Mouse (Mus musculus) midbrain, embryonic 12.5 days (tissue): ENCODE data around the gene Zfp646. TPM values are rescaled to one million over a fixed set of nuclear protein-coding genes. Genes with fewer than 3 reads are reported as not detected.

Experiments used
- ATAC-seq: fragments of 200-750 bp; cut with Nextera tagmentation; 2 replicates; pipeline ENCODE4 v1.8.0; 2017; ENCODE audit warnings: low read depth, moderate TSS enrichment, moderate library complexity; ENCODE audit not compliant: low FRiP score
- H3K27ac ChIP-seq: fragments of 300-500 bp; sonication (generic); replicated peaks from 2 replicates; pipeline ENCODE4 v1.5.1; 2016; ENCODE audit warnings: mild to moderate bottlenecking
- H3K27me3 ChIP-seq: fragments of 300-500 bp; sonication (generic); 2 replicates; pipeline ENCODE4 v1.6.1; 2016; ENCODE audit warnings: mild to moderate bottlenecking
- H3K36me3 ChIP-seq: fragments of 300-500 bp; sonication (generic); 2 replicates; pipeline ENCODE4 v1.6.1; 2016
- H3K4me1 ChIP-seq: fragments of 300-500 bp; sonication (generic); 2 replicates; pipeline ENCODE4 v1.6.1; 2016
- H3K4me2 ChIP-seq: fragments of 300-500 bp; sonication (generic); replicated peaks from 2 replicates; pipeline ENCODE4 v1.6.1; 2016; ENCODE audit warnings: mild to moderate bottlenecking, moderate library complexity
- H3K4me3 ChIP-seq: fragments of 300-500 bp; sonication (generic); 2 replicates; pipeline ENCODE4 v1.5.1; 2016; ENCODE audit warnings: mild to moderate bottlenecking
- H3K9ac ChIP-seq: fragments of 300-500 bp; sonication (generic); replicated peaks from 2 replicates; pipeline ENCODE4 v1.6.1; 2016; ENCODE audit warnings: mild to moderate bottlenecking, moderate library complexity
- H3K9me3 ChIP-seq: fragments of 300-500 bp; sonication (generic); 2 replicates; pipeline ENCODE4 v1.6.1; 2016; ENCODE audit warnings: mild to moderate bottlenecking
- WGBS: fragments of 180-500 bp; shearing (Covaris S2); methylation state at CpG from one replicate; pipeline ENCODE4 v1.1.7; 2016; 5-methylcytosine and 5-hydroxymethylcytosine counted together
- polyA plus RNA-seq: library from polyadenylated mRNA; unstranded; fragments of >200 nt; fragmentation: Nextera tagmentation; extraction: Ambion mirVana; gene quantifications from 2 replicates; pipeline ENCODE4 v1.2.1, GENCODE M21; 2016

Zfp646 gene
- polyA plus RNA-seq, 1 experiment from 2014 or later = 22.5 TPM

GRCm38 (mm10) chr7:127866434-127866833, 9.6 kb upstream of the Zfp646 start:
- no peak for ATAC-seq
- 93% methylated on average over 12 of the region's 12 CpGs for WGBS
- peaks cover 53% of the 10 kb centered on the region for H3K36me3 ChIP-seq

GRCm38 (mm10) chr7:127867641-127868040, 8.4 kb upstream of the Zfp646 start:
- WGBS = 98% methylated on average over 18 of the region's 18 CpGs
- Histone ChIP-seq H3K27me3 (no peaks in the 10 kb centered on the region), H3K36me3 (peaks cover 59% of the 10 kb centered on the region), H3K4me2 (no peak overlapping the region), H3K9ac (no peak overlapping the region), H3K9me3 (no peaks in the 10 kb centered on the region), H3K4me1 (0 out of 2 replicates have a peak, but pooled peaks cover 4% of the 10 kb centered on the region), H3K27ac (no peak overlapping the region), H3K4me3 (no peak overlapping the region)
- ATAC-seq = no peak

More at GRCm38 (mm10) chr7:127866434-127866833, 9.6 kb upstream of the Zfp646 start:
- Histone ChIP-seq H3K4me1 (0 out of 2 replicates have a peak, but pooled peaks cover 4% of the 10 kb centered on the region), H3K9ac (no peak overlapping the region), H3K4me3 (no peak overlapping the region), H3K4me2 (no peak overlapping the region), H3K9me3 (no peaks in the 10 kb centered on the region), H3K27ac (no peak overlapping the region), H3K27me3 (no peaks in the 10 kb centered on the region)

GRCm38 (mm10) chr7:127869149-127869810, 6.7 kb upstream of the Zfp646 start:
- H3K27me3 ChIP-seq = no peaks in the 10 kb centered on the region
- no peak overlapping the region for H3K27ac ChIP-seq
- no peaks in the 10 kb centered on the region for H3K9me3 ChIP-seq
- no peak overlapping the region for H3K4me3 ChIP-seq
- H3K4me2 ChIP-seq = no peak overlapping the region
- peaks cover 16% of the 10 kb centered on the region for H3K4me1 ChIP-seq
- no peak overlapping the region for H3K9ac ChIP-seq
- 66% methylated on average over 3 of the region's 3 CpGs for WGBS
- ATAC-seq = no peak
- H3K36me3 ChIP-seq = peaks cover 69% of the 10 kb centered on the region

- 83% methylated on average over 5 of the region's 5 CpGs for WGBS
- no peaks in the 10 kb centered on the region for H3K9me3 ChIP-seq
- no peak overlapping the region for H3K4me3 ChIP-seq
- H3K27ac ChIP-seq = no peak overlapping the region
- no peaks in the 10 kb centered on the region for H3K27me3 ChIP-seq
- peaks cover 59% of the 10 kb centered on the region for H3K36me3 ChIP-seq
- H3K9ac ChIP-seq = no peak overlapping the region
- H3K4me2 ChIP-seq = no peak overlapping the region
- H3K4me1 ChIP-seq = peaks cover 20% of the 10 kb centered on the region
- no peak for ATAC-seq
These were observed 5.7 kb upstream of the Zfp646 start for GRCm38 (mm10) chr7:127870136-127870821.

GRCm38 (mm10) chr7:127874812-127875626, 1.0 kb upstream of the Zfp646 start:
- Histone ChIP-seq H3K36me3 (peaks cover 51% of the 10 kb centered on the region), H3K9ac (peak overlapping the region; percentile 96), H3K4me2 (peak overlapping the region; percentile 91), H3K4me3 (peak overlapping the region; percentile 97), H3K27ac (peak overlapping the region; percentile 100), H3K9me3 (no peaks in the 10 kb centered on the region), H3K27me3 (no peaks in the 10 kb centered on the region), H3K4me1 (peaks cover 26% of the 10 kb centered on the region)
- 4% methylated on average over 20 of the region's 20 CpGs for WGBS
- peak; percentile 44; the same call in 1 of the 2 replicates for ATAC-seq

DNA sequence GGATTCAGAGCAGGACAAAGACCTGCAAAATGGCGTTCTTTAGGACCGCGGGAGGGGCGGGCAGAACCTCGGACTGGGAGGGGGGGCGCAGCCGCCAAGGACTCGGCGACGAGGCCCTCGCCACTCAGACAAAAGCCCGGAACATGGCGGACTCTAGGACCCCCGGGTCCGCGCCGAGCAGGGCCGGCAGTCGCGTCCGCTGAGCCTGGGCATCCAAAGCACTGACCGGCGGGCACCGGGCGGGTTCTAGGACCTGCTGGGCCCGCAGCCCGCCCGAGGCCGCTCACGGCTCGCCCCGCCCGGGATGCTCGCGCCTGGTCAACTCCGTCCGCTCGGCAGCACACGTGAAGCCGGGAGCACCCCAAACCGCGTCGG, 407 bp upstream of the Zfp646 start:
- no peaks in the 10 kb centered on the region for H3K27me3 ChIP-seq
- H3K4me3 ChIP-seq = peak overlapping the region; percentile 97
- peak overlapping the region; percentile 96 for H3K9ac ChIP-seq
- H3K9me3 ChIP-seq = no peaks in the 10 kb centered on the region
- under 1% methylated on average over 34 of the region's 43 CpGs for WGBS
- peak overlapping the region; percentile 91 for H3K4me2 ChIP-seq
- ATAC-seq = peak; percentile 95
- peaks cover 26% of the 10 kb centered on the region for H3K4me1 ChIP-seq
- H3K27ac ChIP-seq = peak overlapping the region; percentile 100
- peaks cover 52% of the 10 kb centered on the region for H3K36me3 ChIP-seq

DNA sequence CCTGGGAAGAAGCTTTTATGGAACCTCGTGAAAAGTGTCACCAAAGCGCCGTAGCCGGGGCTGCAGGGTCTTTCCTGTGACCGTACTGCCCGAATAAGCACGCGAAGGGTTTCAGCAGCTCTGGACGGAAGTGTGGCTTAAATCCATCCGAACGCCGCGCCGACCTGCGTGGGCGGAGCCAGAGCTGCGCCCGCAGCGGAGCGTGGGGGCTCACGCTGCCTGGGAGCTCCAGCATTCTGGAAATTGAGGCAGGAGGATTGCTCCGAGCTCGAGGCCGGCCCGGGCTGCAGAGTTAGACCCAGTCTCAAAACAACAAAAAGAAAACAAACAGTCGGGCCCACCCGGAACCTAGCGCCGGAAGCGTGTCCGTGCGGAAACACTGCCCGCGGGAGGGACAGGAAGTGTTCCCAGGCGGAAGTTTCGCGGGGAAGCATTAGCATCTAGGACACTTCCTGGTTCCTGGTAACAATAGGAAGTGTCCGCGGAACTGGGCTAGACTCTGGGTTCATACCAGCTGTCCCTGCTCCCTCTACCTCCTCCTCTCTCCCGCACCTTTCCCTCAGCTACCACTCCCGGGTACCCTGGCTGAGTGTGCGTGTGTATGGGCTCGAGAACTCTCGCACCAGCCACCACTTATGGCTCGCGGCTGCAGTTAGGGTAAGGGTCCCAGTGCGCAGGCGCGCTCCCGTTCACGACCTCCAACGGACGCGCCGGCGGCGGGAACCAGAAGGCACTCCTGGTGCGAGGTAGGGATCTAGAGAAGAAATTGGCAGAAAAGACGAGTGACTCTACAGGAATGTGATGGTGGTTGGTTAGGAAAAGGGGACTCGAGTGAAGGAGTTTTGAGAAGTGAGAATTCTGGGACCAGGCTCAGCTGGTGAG, 687 bp downstream of the Zfp646 start, which contains the start of gene Zfp668:
Zfp668 (minus strand) TSS at position 362 of the 882 bp plus-strand sequence.
- under 1% methylated on average over 60 of the region's 60 CpGs for WGBS
- peak; percentile 68 for ATAC-seq
- H3K4me2 ChIP-seq = peak within 1 kb of the TSS; percentile 91
- peaks cover 26% of the 10 kb centered on the region for H3K4me1 ChIP-seq
- peak within 1 kb of the TSS; percentile 100 for H3K27ac ChIP-seq
- H3K4me3 ChIP-seq = peak within 1 kb of the TSS; percentile 97
- H3K36me3 ChIP-seq = peaks cover 59% of the 10 kb centered on the region
- no peaks in the 10 kb centered on the region for H3K9me3 ChIP-seq
- peak within 1 kb of the TSS; percentile 96 for H3K9ac ChIP-seq
- no peaks in the 10 kb centered on the region for H3K27me3 ChIP-seq

GRCm38 (mm10) chr7:127879301-127879700, 3.3 kb downstream of the Zfp646 start:
- WGBS = 98% methylated on average over 9 of the region's 9 CpGs
- Histone ChIP-seq H3K9ac (no peak overlapping the region), H3K36me3 (peaks cover 66% of the 10 kb centered on the region), H3K27ac (no peak overlapping the region), H3K9me3 (no peaks in the 10 kb centered on the region), H3K4me3 (no peak overlapping the region), H3K4me2 (no peak overlapping the region), H3K27me3 (no peaks in the 10 kb centered on the region), H3K4me1 (peaks cover 31% of the 10 kb centered on the region)
- ATAC-seq = no peak

GRCm38 (mm10) chr7:127880431-127880830, 4.4 kb downstream of the Zfp646 start:
- Histone ChIP-seq H3K9ac (no peak overlapping the region), H3K27me3 (no peaks in the 10 kb centered on the region), H3K36me3 (peaks cover 76% of the 10 kb centered on the region), H3K9me3 (no peaks in the 10 kb centered on the region), H3K4me2 (no peak overlapping the region), H3K4me1 (peaks cover 36% of the 10 kb centered on the region), H3K4me3 (no peak overlapping the region), H3K27ac (no peak overlapping the region)
- ATAC-seq = no peak
- WGBS = 86% methylated on average over 12 of the region's 12 CpGs

DNA sequence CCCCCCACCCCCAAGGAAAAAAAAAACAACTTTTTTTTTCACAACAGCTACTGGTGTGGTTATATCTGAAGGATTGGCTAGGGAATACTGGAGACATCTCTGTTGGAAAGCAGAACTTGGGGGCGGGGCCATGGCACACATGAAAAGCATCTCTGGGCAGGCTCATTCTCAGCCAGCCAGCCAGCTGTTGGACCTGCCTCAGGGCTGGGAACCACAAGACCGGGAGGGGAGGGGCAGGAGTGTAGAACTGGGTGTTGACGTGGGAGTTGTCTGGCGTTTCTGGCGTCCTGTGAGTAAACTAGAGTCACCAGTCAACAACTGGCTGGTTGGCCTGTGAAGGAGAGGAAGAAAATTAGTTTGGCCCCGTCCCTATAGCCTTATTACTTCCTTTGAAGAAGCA, 9.9 kb downstream of the Zfp646 start:
- Histone ChIP-seq H3K9ac (no peak overlapping the region), H3K9me3 (no peaks in the 10 kb centered on the region), H3K4me1 (peaks cover 26% of the 10 kb centered on the region), H3K4me3 (no peak overlapping the region), H3K27me3 (no peaks in the 10 kb centered on the region), H3K4me2 (no peak overlapping the region), H3K27ac (no peak overlapping the region), H3K36me3 (peaks cover 96% of the 10 kb centered on the region)
- ATAC-seq = no peak
- 83% methylated on average over 6 of the region's 6 CpGs for WGBS

DNA sequence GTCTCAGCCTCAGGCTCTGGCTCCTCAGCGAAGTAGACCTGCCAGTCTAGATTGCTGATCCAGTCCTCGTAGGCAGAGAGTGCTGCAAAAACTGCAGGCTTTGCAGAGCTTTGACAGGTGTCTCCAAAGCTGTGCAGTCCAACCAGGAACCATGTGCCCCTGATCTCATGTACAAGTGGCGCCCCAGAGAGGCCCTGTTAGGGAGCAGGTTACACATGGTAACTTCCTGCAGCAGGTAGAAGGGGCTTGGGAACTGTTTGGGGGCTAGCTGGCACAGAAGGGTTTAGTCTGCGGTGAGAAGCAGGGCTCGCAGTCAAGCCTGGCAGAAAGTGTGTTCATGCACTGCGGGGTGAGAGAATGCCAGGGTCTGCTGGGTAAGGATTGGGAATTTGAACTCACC, 10.5 kb downstream of the Zfp646 start:
- WGBS = 90% methylated on average over 6 of the region's 6 CpGs
- Histone ChIP-seq H3K36me3 (peaks cover 96% of the 10 kb centered on the region), H3K4me3 (no peak overlapping the region), H3K4me1 (peaks cover 26% of the 10 kb centered on the region), H3K9me3 (no peaks in the 10 kb centered on the region), H3K27ac (no peak overlapping the region), H3K4me2 (no peak overlapping the region), H3K9ac (no peak overlapping the region), H3K27me3 (no peaks in the 10 kb centered on the region)
- no peak for ATAC-seq
